Mouse (Mus musculus): ENCODE results near the gene Crkl. TPM values are rescaled to one million over a fixed set of nuclear protein-coding genes. Genes with fewer than 3 reads are reported as not detected.

Crkl gene
- polyA plus RNA-seq, 1 experiment, result 14.8 TPM

DNA sequence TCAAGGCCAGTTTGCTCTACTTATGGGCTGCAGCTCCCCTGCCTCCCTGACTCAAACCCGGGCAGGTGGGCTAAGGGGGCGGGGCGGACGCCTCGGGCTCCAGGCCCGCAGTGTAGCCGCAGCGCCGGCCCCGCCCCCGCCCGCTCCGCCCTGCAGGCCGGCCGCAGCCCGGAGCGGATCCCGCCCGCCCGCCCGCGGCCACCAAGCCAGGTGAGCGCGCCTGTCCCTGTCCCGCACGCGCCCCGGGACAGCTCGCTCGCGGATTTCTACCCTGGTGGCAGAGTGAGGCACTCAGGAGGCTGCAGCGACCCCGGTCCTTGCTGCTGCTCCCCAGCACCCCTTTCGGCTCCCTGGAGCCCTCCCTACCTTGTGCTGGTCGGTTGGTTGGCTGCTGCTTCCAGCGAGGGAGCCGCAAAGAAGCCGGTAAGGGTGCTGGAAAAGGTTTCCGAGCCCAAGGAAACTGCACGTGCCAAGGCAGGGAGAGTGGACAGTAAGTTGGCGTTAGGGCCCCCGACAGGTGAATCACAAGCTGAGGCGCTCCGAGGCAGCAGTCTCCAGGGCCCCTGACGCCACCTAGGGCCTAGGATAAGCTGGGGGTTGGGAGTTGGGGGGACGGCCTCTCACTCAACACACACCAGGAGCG, 37.8 kb downstream of the Crkl start, which contains the start of gene Aifm3:
Aifm3 (plus strand) TSS at position 143 of the 643 bp plus-strand sequence.
- Histone ChIP-seq H3K79me2 (ENCODE audit: control insufficient read depth, insufficient read depth) (peaks cover 3% of the 10 kb centered on the region), H3K36me3 (ENCODE audit: control insufficient read depth, insufficient read depth) (peaks cover 7% of the 10 kb centered on the region), H3ac (ENCODE audit: control insufficient read depth, insufficient read length) (no peak within 1 kb of the TSS), H3K4me3 (no peak within 1 kb of the TSS), H3K27me3 (ENCODE audit: control insufficient read depth, insufficient read depth, insufficient read length) (no peaks in the 10 kb centered on the region), H3K4me2 (ENCODE audit: low read depth) (no peak within 1 kb of the TSS)
- TF ChIP-seq CEBPB (IDR thresholded peaks at IDR 0.05; ENCODE audit: insufficient read depth, poor library complexity, severe bottlenecking) (no peak), MYOD1 (IDR thresholded peaks at IDR 0.05; ENCODE audit: control insufficient read depth in 1 of 3, insufficient read length in 2 of 3, low read depth in 2 of 3) (peak in 1 of 3 experiments; percentile 30)

DNA sequence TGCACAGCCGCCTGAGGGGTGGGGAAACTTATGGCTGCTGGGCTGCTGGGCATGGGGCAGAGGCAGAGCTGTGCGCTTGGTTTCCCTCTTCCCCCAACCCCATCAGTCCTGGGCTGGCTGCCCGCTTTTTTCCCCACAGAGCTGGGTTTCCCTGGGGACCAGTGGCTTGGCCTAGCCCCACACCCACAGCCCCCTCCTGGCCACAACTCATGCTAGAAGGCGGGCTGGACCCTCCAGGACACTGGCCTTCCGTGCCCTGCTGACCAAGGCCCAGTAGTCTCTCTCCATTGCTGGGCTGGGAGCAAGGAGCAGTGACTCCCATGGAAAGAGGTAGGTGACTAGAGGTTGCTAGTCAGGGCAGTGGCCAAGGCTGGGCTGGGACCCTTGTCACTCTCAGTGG, 39.4 kb downstream of the Crkl start:
- Histone ChIP-seq H3K4me3 (no peak overlapping the region), H3K36me3 (ENCODE audit: control insufficient read depth, insufficient read depth) (no peaks in the 10 kb centered on the region), H3ac (ENCODE audit: control insufficient read depth, insufficient read length) (no peak overlapping the region), H3K27me3 (ENCODE audit: control insufficient read depth, insufficient read depth, insufficient read length) (no peaks in the 10 kb centered on the region), H3K79me2 (ENCODE audit: control insufficient read depth, insufficient read depth) (no peaks in the 10 kb centered on the region), H3K4me2 (ENCODE audit: low read depth) (no peak overlapping the region)
- no peak for TF ChIP-seq E2F4 (IDR thresholded peaks at IDR 0.05; ENCODE audit: insufficient read depth)
- no peak for TF ChIP-seq MYOG (IDR thresholded peaks at IDR 0.05; ENCODE audit: control insufficient read depth in 1 of 3, insufficient read depth in 1 of 3, insufficient read length in 2 of 3, low read depth in 2 of 3)
- TF ChIP-seq REST (IDR thresholded peaks at IDR 0.05; ENCODE audit: insufficient read depth, insufficient read length), result no peak
- no peak for TF ChIP-seq USF1 (IDR thresholded peaks at IDR 0.05; ENCODE audit: low read depth)
- no peak for TF ChIP-seq TCF12 (IDR thresholded peaks at IDR 0.05; ENCODE audit: insufficient read depth, poor library complexity, severe bottlenecking)
- TF ChIP-seq MYOD1 (IDR thresholded peaks at IDR 0.05; ENCODE audit: control insufficient read depth in 1 of 3, insufficient read length in 2 of 3, low read depth in 2 of 3), result no peak
- no peak for TF ChIP-seq POLR2AphosphoS2 (IDR thresholded peaks at IDR 0.05; ENCODE audit: insufficient read length, low read depth)
- TF ChIP-seq POLR2A (IDR thresholded peaks at IDR 0.05; ENCODE audit: insufficient read length, low read depth), result no peak
- no peak for TF ChIP-seq MAX (IDR thresholded peaks at IDR 0.05; ENCODE audit: low read depth)
- TF ChIP-seq CEBPB (IDR thresholded peaks at IDR 0.05; ENCODE audit: insufficient read depth, poor library complexity, severe bottlenecking), result no peak
- TF ChIP-seq SRF (IDR thresholded peaks at IDR 0.05; ENCODE audit: control insufficient read depth, insufficient read length, low read depth), result no peak
- no peak for TF ChIP-seq TCF3 (IDR thresholded peaks at IDR 0.05; ENCODE audit: insufficient read length, low read depth)

DNA sequence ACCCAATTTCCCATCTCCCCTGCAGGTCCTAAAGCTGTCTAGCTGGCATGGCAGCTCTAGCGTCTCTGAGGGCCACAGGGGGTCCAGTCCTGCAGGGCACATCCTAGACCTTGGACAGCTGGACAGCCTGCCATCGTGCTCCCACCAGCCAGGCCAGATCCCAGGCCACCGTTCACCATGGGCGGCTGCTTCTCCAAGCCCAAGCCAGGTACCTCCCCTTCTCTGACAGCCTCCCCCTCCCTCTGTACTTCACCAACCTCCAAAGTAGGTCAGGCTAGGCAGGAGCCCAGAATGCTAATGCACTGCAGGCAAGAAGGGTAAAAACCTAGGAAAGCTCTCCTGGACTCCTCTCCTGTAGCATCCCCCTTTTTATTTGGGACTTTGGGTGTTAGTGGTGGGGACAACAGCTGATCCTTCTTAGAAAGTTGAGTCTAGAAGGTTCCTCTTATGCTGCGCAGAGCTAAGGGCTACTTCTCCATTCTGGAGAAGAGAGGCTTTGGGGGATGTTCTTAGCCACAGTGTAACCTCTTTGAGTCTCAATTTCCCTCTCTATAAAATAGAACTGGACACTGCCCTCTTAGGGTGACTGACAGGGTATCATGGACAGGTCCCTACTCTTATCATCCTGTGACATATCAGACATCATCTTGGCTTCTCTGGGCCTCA, 40.2 kb downstream of the Crkl start:
- no peak overlapping the region for H3ac ChIP-seq (ENCODE audit: control insufficient read depth, insufficient read length)
- H3K4me3 ChIP-seq, result no peak overlapping the region
- H3K79me2 ChIP-seq (ENCODE audit: control insufficient read depth, insufficient read depth), result no peaks in the 10 kb centered on the region
- H3K4me2 ChIP-seq (ENCODE audit: low read depth), result no peak overlapping the region
- no peaks in the 10 kb centered on the region for H3K27me3 ChIP-seq (ENCODE audit: control insufficient read depth, insufficient read depth, insufficient read length)
- no peaks in the 10 kb centered on the region for H3K36me3 ChIP-seq (ENCODE audit: control insufficient read depth, insufficient read depth)
- TF ChIP-seq REST (IDR thresholded peaks at IDR 0.05; ENCODE audit: insufficient read depth, insufficient read length) (no peak), E2F4 (IDR thresholded peaks at IDR 0.05; ENCODE audit: insufficient read depth) (no peak), MYOD1 (IDR thresholded peaks at IDR 0.05; ENCODE audit: control insufficient read depth in 1 of 3, insufficient read length in 2 of 3, low read depth in 2 of 3) (no peak), TCF3 (IDR thresholded peaks at IDR 0.05; ENCODE audit: insufficient read length, low read depth) (no peak)

DNA sequence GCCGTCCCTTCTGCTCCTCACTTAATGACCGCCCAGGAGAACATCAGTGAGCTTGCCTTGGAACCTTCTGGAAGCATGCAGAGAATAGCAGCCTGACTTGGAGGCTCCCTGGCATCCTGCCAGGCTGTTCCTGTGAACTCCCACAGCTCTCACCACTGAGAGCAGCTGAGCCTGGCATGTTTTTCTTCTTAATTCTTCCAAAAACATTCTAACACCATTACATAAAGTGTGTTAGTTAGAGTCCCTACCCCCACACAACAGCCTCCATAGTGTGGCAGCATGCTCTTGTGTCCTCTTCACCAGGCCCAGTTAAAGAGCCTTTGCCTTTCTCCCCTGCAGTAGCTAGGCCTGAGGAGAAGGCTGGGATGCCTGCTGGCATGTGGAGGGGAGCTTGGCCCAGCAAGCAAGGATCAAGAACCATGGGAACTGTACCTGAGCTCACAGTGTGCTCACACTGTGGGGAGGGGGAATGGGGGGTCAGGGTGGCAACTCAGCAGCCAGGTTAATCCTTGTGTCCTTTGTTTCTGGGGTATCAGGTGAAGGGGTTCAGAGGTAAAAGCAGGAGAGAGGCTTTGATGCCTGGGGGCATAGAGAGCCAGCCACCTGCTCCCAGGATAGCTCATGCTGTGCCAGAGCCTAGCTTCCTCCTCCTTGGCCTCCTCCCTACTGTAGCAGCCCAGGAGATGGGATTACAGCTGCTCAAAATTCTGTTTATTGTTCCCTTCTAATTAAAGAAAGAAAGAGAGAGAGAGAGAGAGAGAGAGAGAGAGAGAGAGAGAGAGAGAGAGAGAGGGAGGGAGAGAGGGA, 44.9 kb downstream of the Crkl start:
- TF ChIP-seq E2F4 (IDR thresholded peaks at IDR 0.05; ENCODE audit: insufficient read depth), result no peak
- TF ChIP-seq TCF3 (IDR thresholded peaks at IDR 0.05; ENCODE audit: insufficient read length, low read depth), result no peak
- TF ChIP-seq CEBPB (IDR thresholded peaks at IDR 0.05; ENCODE audit: insufficient read depth, poor library complexity, severe bottlenecking), result no peak
- no peak for TF ChIP-seq MYOD1 (IDR thresholded peaks at IDR 0.05; ENCODE audit: control insufficient read depth in 1 of 3, insufficient read length in 2 of 3, low read depth in 2 of 3)
- TF ChIP-seq USF1 (IDR thresholded peaks at IDR 0.05; ENCODE audit: low read depth), result no peak
- Histone ChIP-seq H3K79me2 (ENCODE audit: control insufficient read depth, insufficient read depth) (no peaks in the 10 kb centered on the region), H3K4me2 (ENCODE audit: low read depth) (no peak overlapping the region), H3ac (ENCODE audit: control insufficient read depth, insufficient read length) (no peak overlapping the region), H3K4me3 (no peak overlapping the region), H3K36me3 (ENCODE audit: control insufficient read depth, insufficient read depth) (no peaks in the 10 kb centered on the region), H3K27me3 (ENCODE audit: control insufficient read depth, insufficient read depth, insufficient read length) (peaks cover 23% of the 10 kb centered on the region)

DNA sequence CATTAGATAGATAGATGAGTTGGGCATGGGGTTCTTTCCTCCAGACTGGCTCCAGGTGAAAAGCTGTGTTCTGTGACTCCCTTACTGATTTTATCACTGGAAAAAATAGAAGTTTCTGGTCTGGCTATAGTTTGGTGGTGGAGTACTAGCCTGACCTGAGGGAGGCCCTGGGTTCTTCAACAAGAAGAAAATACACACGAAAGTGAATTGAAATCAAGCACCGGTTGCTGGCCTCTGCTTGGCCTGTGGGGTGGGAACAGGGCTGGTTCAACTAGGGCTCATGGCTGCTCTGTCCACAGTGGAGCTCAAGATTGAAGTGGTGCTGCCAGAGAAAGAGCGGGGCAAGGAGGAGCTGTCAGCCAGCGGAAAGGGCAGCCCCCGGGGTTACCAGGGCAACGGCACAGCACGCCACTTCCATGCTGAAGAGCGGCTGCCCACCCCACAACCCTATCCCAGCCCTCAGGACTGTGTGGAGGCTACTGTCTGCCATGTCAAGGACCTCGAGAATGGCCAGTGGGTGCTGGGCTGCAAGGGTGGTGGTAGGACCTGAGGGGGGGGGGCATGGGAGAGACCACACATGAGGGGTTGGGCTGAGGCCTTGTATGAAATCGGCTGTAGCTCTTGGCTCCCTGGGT, 47.6 kb downstream of the Crkl start:
- TF ChIP-seq E2F4 (IDR thresholded peaks at IDR 0.05; ENCODE audit: insufficient read depth) (no peak), SRF (IDR thresholded peaks at IDR 0.05; ENCODE audit: control insufficient read depth, insufficient read length, low read depth) (no peak), USF1 (IDR thresholded peaks at IDR 0.05; ENCODE audit: low read depth) (no peak), TCF3 (IDR thresholded peaks at IDR 0.05; ENCODE audit: insufficient read length, low read depth) (no peak), MAX (IDR thresholded peaks at IDR 0.05; ENCODE audit: low read depth) (no peak), REST (IDR thresholded peaks at IDR 0.05; ENCODE audit: insufficient read depth, insufficient read length) (no peak)
- H3K27me3 ChIP-seq (ENCODE audit: control insufficient read depth, insufficient read depth, insufficient read length), result peaks cover 44% of the 10 kb centered on the region
- no peak overlapping the region for H3K4me2 ChIP-seq (ENCODE audit: low read depth)
- no peaks in the 10 kb centered on the region for H3K79me2 ChIP-seq (ENCODE audit: control insufficient read depth, insufficient read depth)
- H3K36me3 ChIP-seq (ENCODE audit: control insufficient read depth, insufficient read depth), result no peaks in the 10 kb centered on the region
- H3ac ChIP-seq (ENCODE audit: control insufficient read depth, insufficient read length), result no peak overlapping the region
- no peak overlapping the region for H3K4me3 ChIP-seq

Measured in myocyte (in vitro differentiated cells).